ENCODE assay signal across 14 mouse cellular contexts in the genomic region with DNA sequence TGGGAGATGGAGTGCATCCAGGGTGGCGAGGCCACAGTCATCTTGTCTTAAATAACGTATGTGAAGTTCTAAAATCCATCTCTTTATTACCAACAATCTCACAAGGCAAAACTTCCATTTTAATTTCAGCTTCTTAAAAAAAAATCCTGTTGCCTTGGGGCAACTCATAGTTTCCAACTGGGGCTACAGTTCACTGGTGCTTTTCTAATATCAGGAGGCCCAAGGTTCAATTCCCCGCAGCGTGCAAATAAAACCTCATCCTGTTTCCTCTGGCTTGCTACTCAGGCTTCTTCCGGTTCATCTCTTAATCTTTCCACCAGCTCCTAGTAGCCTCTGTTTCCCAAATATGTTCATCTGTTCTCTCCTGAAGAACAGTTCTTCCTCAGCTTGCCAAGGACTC.
"Had no signal": no experiment of that assay in that cellular context is flagged by ENCODE, and none has a peak within 500 bp of the region (broad histone marks: within the 10 kb centered on the region; RNA-seq: fewer than 3 reads in every experiment).

No protein-coding gene starts in this region.

- ATAC-seq: liver, embryonic 12.5 days; midbrain, embryonic 15.5 days had no signal

- DNase-seq: kidney, adult 9 months; kidney, postnatal 14 days; kidney, postnatal 4 days; liver; lung, adult 18-20 months; lung, postnatal 10 days; lung, postnatal 36 days; right cerebral cortex, adult 18-20 months; right cerebral cortex, postnatal 14 days; spleen, adult 18-20 months; thymus, adult 18-20 months; thymus, postnatal 36 days had no signal
